ENCODE assay signal across 10 mouse cellular contexts in the genomic region with DNA sequence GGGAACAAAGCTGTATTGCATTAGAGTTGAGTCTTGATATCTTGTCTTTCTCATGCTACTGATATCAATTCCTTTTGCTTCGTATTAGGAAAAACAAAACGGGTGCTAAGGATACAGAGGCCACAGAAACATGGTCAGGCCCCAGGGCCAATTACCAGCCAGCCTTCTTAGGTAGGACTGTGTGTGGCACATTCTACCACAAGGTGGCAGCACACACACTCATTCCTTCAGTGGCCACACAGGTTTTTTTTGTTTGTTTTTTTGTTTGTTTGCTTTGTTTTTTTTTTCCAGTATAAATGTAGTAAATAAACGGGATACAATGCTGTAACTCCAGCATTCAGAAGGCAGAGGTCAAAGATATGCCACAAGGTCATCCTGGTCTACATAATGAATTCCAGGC. TPM values are rescaled to one million over a fixed set of nuclear protein-coding genes. Genes with fewer than 3 reads are reported as not detected.
DNase-seq lines count a peak whose midpoint lies in the region; ATAC-seq and TF ChIP-seq lines count a peak whose summit lies in the region.
"Had no signal": no experiment of that assay in that cellular context is flagged by ENCODE, and none has a peak within 500 bp of the region (broad histone marks: within the 10 kb centered on the region; RNA-seq: fewer than 3 reads in every experiment).

No protein-coding gene starts in this region.

- H3K4me3 ChIP-seq in intestine, postnatal 0 days (ENCODE audit: low read depth, low read length): no peak overlapping the region
- H3K4me3 ChIP-seq in intestine, embryonic 16.5 days (ENCODE audit: low read length): no peak overlapping the region
- H3K4me3 ChIP-seq in CH12.LX (replicated peaks in 1 of 3; ENCODE audit: low read depth in 2 of 3, low read length in 2 of 3, poor library complexity in 1 of 3): no peak overlapping the region
- no peak overlapping the region for H3K4me3 ChIP-seq in forebrain, embryonic 11.5 days (ENCODE audit: low read depth, low read length)
- H3K4me3 ChIP-seq in midbrain, postnatal 0 days (ENCODE audit: low read depth, low read length): no peak overlapping the region
- H3K4me3 ChIP-seq: erythroblast, embryonic 14.5 days had no signal

- no peak for TF ChIP-seq EP300 in CH12.LX (IDR thresholded peaks at IDR 0.05; ENCODE audit: low read length)

- in situ Hi-C loops in CH12.LX (cut with MboI; ENCODE audit: low pct_ligation_motif_present, low pct_unique_long_range_greater_than_20kb, low sequenced_read_pairs): no loop called here

- TF ChIP-seq POLR2A in CH12.LX (IDR thresholded peaks at IDR 0.05; ENCODE audit: low read depth, low read length): no peak

- no peaks in the 10 kb centered on the region for H3K4me1 ChIP-seq in intestine, postnatal 0 days (replicated peaks; ENCODE audit: control insufficient read depth, insufficient read depth, low read length)
- H3K4me1 ChIP-seq in intestine, embryonic 16.5 days (ENCODE audit: control insufficient read depth, insufficient read depth, low read length): peaks cover 11% of the 10 kb centered on the region
- peaks cover 5 to 7% of the 10 kb centered on the region in 2 experiments; a peak in 3 of 4 replicates for H3K4me1 ChIP-seq in CH12.LX (ENCODE audit: control insufficient read depth in 1 of 2, insufficient read depth in 2 of 2)
- peaks cover 2% of the 10 kb centered on the region; the same call in 1 of the 2 replicates for H3K4me1 ChIP-seq in forebrain, embryonic 11.5 days (replicated peaks; ENCODE audit: control insufficient read depth, insufficient read depth, low read length)
- no peaks in the 10 kb centered on the region for H3K4me1 ChIP-seq in midbrain, postnatal 0 days (ENCODE audit: insufficient read depth, low read length)

- dilution Hi-C loops in CH12.LX (cut with MboI; ENCODE audit: extremely low pct_ligation_motif_present, extremely low pct_unique_long_range_greater_than_20kb, low sequenced_read_pairs): no loop called here

- no peaks in the 10 kb centered on the region for H3K36me3 ChIP-seq in intestine, postnatal 0 days (ENCODE audit: control insufficient read depth, insufficient read depth)
- H3K36me3 ChIP-seq in intestine, embryonic 16.5 days (ENCODE audit: control insufficient read depth, insufficient read depth, low read length): no peaks in the 10 kb centered on the region
- no peaks in the 10 kb centered on the region for H3K36me3 ChIP-seq in CH12.LX (replicated peaks in 1 of 2; ENCODE audit: control insufficient read depth in 1 of 2, insufficient read depth in 1 of 2, low read length in 1 of 2)
- no peaks in the 10 kb centered on the region for H3K36me3 ChIP-seq in forebrain, embryonic 11.5 days (ENCODE audit: control insufficient read depth, insufficient read depth, low read length)
- no peaks in the 10 kb centered on the region for H3K36me3 ChIP-seq in midbrain, postnatal 0 days (ENCODE audit: insufficient read depth, low read length)

- peak; percentile 86 for TF ChIP-seq CTCF in intestine, postnatal 0 days (IDR thresholded peaks at IDR 0.05; ENCODE audit: low read depth)
- peak; percentile 64 to 76 for TF ChIP-seq CTCF in CH12.LX (conservative IDR thresholded peaks at IDR 0.05 in 1 of 2, IDR thresholded peaks at IDR 0.05 in 1 of 2; ENCODE audit: low read depth in 2 of 2, low read length in 2 of 2)
- TF ChIP-seq CTCF in midbrain, postnatal 0 days (IDR thresholded peaks at IDR 0.05): peak; percentile 93

- peak; percentile 68 for DNase-seq in CH12.LX (ENCODE audit: extremely low read depth)
- DNase-seq in adrenal gland, postnatal 25 days: peak; percentile 65
- peak; percentile 74 for DNase-seq in forebrain, embryonic 11.5 days (ENCODE audit: low spot score)
- peak; percentile 73 to 77 for DNase-seq in layer of hippocampus, postnatal 10 days (ENCODE audit: low spot score in 2 of 2)
- DNase-seq in midbrain, postnatal 0 days (ENCODE audit: low spot score): peak; percentile 85

- no peak overlapping the region for H3K4me2 ChIP-seq in intestine, postnatal 0 days (replicated peaks; ENCODE audit: low read depth)
- H3K4me2 ChIP-seq in intestine, embryonic 16.5 days (ENCODE audit: low read depth, low read length): no peak overlapping the region
- H3K4me2 ChIP-seq in CH12.LX (ENCODE audit: insufficient read depth, low read depth, poor library complexity, severe bottlenecking): no peak overlapping the region
- H3K4me2 ChIP-seq in forebrain, embryonic 11.5 days (ENCODE audit: low read depth, low read length, severe bottlenecking): no peak overlapping the region
- H3K4me2 ChIP-seq in midbrain, postnatal 0 days (ENCODE audit: low read depth, low read length, poor library complexity, severe bottlenecking): no peak overlapping the region

- H3K9ac ChIP-seq in intestine, postnatal 0 days (ENCODE audit: low read depth, low read length): no peak overlapping the region
- H3K9ac ChIP-seq in intestine, embryonic 16.5 days (ENCODE audit: low read depth, low read length): no peak overlapping the region
- H3K9ac ChIP-seq in CH12.LX (ENCODE audit: insufficient read depth, low read depth): no peak overlapping the region
- no peak overlapping the region for H3K9ac ChIP-seq in forebrain, embryonic 11.5 days (ENCODE audit: low read length)
- no peak overlapping the region for H3K9ac ChIP-seq in midbrain, postnatal 0 days (replicated peaks; ENCODE audit: low read length, poor library complexity, severe bottlenecking)

- 16% methylated on average over 3 of the region's 3 CpGs for WGBS in intestine, postnatal 0 days
- 20% methylated on average over 3 of the region's 3 CpGs for WGBS in intestine, embryonic 16.5 days
- 17% methylated on average over 3 of the region's 3 CpGs for WGBS in forebrain, embryonic 11.5 days
- whole genome bisulfite sequencing in midbrain, postnatal 0 days: 14% methylated on average over 3 of the region's 3 CpGs

- no peak overlapping the region for H3K27ac ChIP-seq in intestine, postnatal 0 days (ENCODE audit: low read depth, low read length)
- H3K27ac ChIP-seq in intestine, embryonic 16.5 days (ENCODE audit: low read length): no peak overlapping the region
- no peak overlapping the region for H3K27ac ChIP-seq in CH12.LX (ENCODE audit: insufficient read depth, low read depth)
- H3K27ac ChIP-seq in forebrain, embryonic 11.5 days (ENCODE audit: low read depth, low read length): no peak overlapping the region
- H3K27ac ChIP-seq in midbrain, postnatal 0 days (ENCODE audit: low read depth, low read length): no peak overlapping the region
- H3K27ac ChIP-seq: macrophage had no signal

- TF ChIP-seq RAD21 in CH12.LX (IDR thresholded peaks at IDR 0.05; ENCODE audit: low read depth, low read length): peak; percentile 53

- no peaks in the 10 kb centered on the region for H3K79me2 ChIP-seq in CH12.LX (replicated peaks; ENCODE audit: control insufficient read depth, extremely low read depth, insufficient read depth, poor library complexity, severe bottlenecking)

- no peaks in the 10 kb centered on the region for H3K9me3 ChIP-seq in intestine, postnatal 0 days (ENCODE audit: control insufficient read depth)
- no peaks in the 10 kb centered on the region for H3K9me3 ChIP-seq in intestine, embryonic 16.5 days (ENCODE audit: control insufficient read depth, low read length)
- no peaks in the 10 kb centered on the region for H3K9me3 ChIP-seq in CH12.LX (replicated peaks; ENCODE audit: low read length)
- H3K9me3 ChIP-seq in forebrain, embryonic 11.5 days (ENCODE audit: control insufficient read depth, low read length): no peaks in the 10 kb centered on the region
- no peaks in the 10 kb centered on the region for H3K9me3 ChIP-seq in midbrain, postnatal 0 days (ENCODE audit: low read length)

- H3K27me3 ChIP-seq in intestine, postnatal 0 days (replicated peaks; ENCODE audit: control insufficient read depth, insufficient read depth, low read length): no peaks in the 10 kb centered on the region
- H3K27me3 ChIP-seq in intestine, embryonic 16.5 days (replicated peaks; ENCODE audit: control insufficient read depth, insufficient read depth, low read length): no peaks in the 10 kb centered on the region
- H3K27me3 ChIP-seq in CH12.LX (replicated peaks): peaks cover 4% of the 10 kb centered on the region
- no peaks in the 10 kb centered on the region for H3K27me3 ChIP-seq in forebrain, embryonic 11.5 days (ENCODE audit: control insufficient read depth, insufficient read depth, low read length)
- H3K27me3 ChIP-seq in midbrain, postnatal 0 days (ENCODE audit: insufficient read depth, low read length): no peaks in the 10 kb centered on the region

- ATAC-seq in intestine, postnatal 0 days: no peak
- ATAC-seq in intestine, embryonic 16.5 days: no peak
- no peak for ATAC-seq in forebrain, embryonic 11.5 days (replicated peaks; ENCODE audit: low FRiP score)
- ATAC-seq in midbrain, postnatal 0 days (ENCODE audit: low FRiP score): no peak
- ATAC-seq in monocyte, adult 5-6 weeks (replicated peaks; ENCODE audit: insufficient number of reproducible peaks, low FRiP score, low TSS enrichment, poor library complexity, severe bottlenecking): no peak

RNA-seq across cellular contexts. Expression of a gene that starts 7.2 kb away (rescaled TPM):
- polyA plus RNA-seq in intestine, postnatal 0 days (2015; fragmentation: Nextera tagmentation; extraction: Ambion mirVana): 167 and 184 TPM in 2 replicates
- polyA plus RNA-seq in intestine, embryonic 16.5 days (2015; fragmentation: Nextera tagmentation; extraction: Ambion mirVana): 93.4 and 115 TPM in 2 replicates
- total RNA-seq in CH12.LX (2012; rRNA removed) (0.42 and 0.89 TPM in 2 replicates), CH12.LX (2014; rRNA removed) (0.28 and 0.46 TPM in 2 replicates)
- 1.0 and 2.0 TPM in 2 replicates for polyA plus RNA-seq in CH12.LX (2012; ENCODE audit: insufficient read length, low read depth)
- total RNA-seq in adrenal gland, postnatal 25 days (2021): 4.0 and 5.2 TPM in 2 replicates
- polyA plus RNA-seq in forebrain, embryonic 11.5 days (2014; fragmentation: Nextera tagmentation; extraction: Ambion mirVana): 4.6 and 4.8 TPM in 2 replicates
- 10 to 100 TPM; 39.7 to 39.9 TPM for total RNA-seq in layer of hippocampus, postnatal 10 days (2021)
- total RNA-seq in midbrain, postnatal 0 days (2014; rRNA removed): 13.5 and 13.7 TPM in 2 replicates
- polyA plus RNA-seq in midbrain, postnatal 0 days (2015; fragmentation: Nextera tagmentation; extraction: Ambion mirVana): 24.0 and 25.4 TPM in 2 replicates
- 0.39 to 0.53 TPM in 2 of 3 replicates, not detected in the other for total RNA-seq in monocyte, adult 5-6 weeks (2017)

RNA-seq across cellular contexts. Expression of a gene that starts 43.0 kb away (rescaled TPM):
- 28.8 and 32.9 TPM in 2 replicates for polyA plus RNA-seq in intestine, postnatal 0 days (2015; fragmentation: Nextera tagmentation; extraction: Ambion mirVana)
- polyA plus RNA-seq in intestine, embryonic 16.5 days (2015; fragmentation: Nextera tagmentation; extraction: Ambion mirVana): 35.8 and 36.3 TPM in 2 replicates
- 0.92 and 0.93 TPM in 2 replicates for total RNA-seq in CH12.LX (2012; rRNA removed)
- 4.1 and 4.2 TPM in 2 replicates for total RNA-seq in CH12.LX (2014; rRNA removed)
- 5.4 TPM in 2 replicates for polyA plus RNA-seq in CH12.LX (2012; ENCODE audit: insufficient read length, low read depth)
- total RNA-seq in adrenal gland, postnatal 25 days (2021): 20.5 and 26.5 TPM in 2 replicates
- polyA plus RNA-seq in forebrain, embryonic 11.5 days (2014; fragmentation: Nextera tagmentation; extraction: Ambion mirVana): 72.2 and 87.2 TPM in 2 replicates
- 100 to 1,000 TPM; 153 to 175 TPM for total RNA-seq in layer of hippocampus, postnatal 10 days (2021)
- 162 and 193 TPM in 2 replicates for total RNA-seq in midbrain, postnatal 0 days (2014; rRNA removed)
- polyA plus RNA-seq in midbrain, postnatal 0 days (2015; fragmentation: Nextera tagmentation; extraction: Ambion mirVana): 131 TPM in 2 replicates
- total RNA-seq in monocyte, adult 5-6 weeks (2017): 9.9 to 21.3 TPM (median 14.8 TPM) in 3 replicates

RNA-seq across cellular contexts. Expression of a gene that starts 48.9 kb away (rescaled TPM):
- polyA plus RNA-seq in intestine, postnatal 0 days (2015; fragmentation: Nextera tagmentation; extraction: Ambion mirVana): 60.9 and 65.2 TPM in 2 replicates
- polyA plus RNA-seq in intestine, embryonic 16.5 days (2015; fragmentation: Nextera tagmentation; extraction: Ambion mirVana): 136 and 152 TPM in 2 replicates
- total RNA-seq in CH12.LX (2012; rRNA removed) (140 and 172 TPM in 2 replicates), CH12.LX (2014; rRNA removed) (305 and 306 TPM in 2 replicates)
- polyA plus RNA-seq in CH12.LX (2012; ENCODE audit: insufficient read length, low read depth): 240 and 284 TPM in 2 replicates
- 54.1 and 56.9 TPM in 2 replicates for total RNA-seq in adrenal gland, postnatal 25 days (2021)
- polyA plus RNA-seq in forebrain, embryonic 11.5 days (2014; fragmentation: Nextera tagmentation; extraction: Ambion mirVana): 250 and 257 TPM in 2 replicates
- total RNA-seq in layer of hippocampus, postnatal 10 days (2021): 10 to 100 TPM; 68.7 to 74.9 TPM
- 90.2 and 101 TPM in 2 replicates for total RNA-seq in midbrain, postnatal 0 days (2014; rRNA removed)
- 157 and 162 TPM in 2 replicates for polyA plus RNA-seq in midbrain, postnatal 0 days (2015; fragmentation: Nextera tagmentation; extraction: Ambion mirVana)
- 79.1 to 86.2 TPM (median 79.8 TPM) in 3 replicates for total RNA-seq in monocyte, adult 5-6 weeks (2017)
